Mouse (Mus musculus) liver, postnatal 0 days (tissue): ENCODE measurements at regions not wholly inside any gene's neighbourhood (a gene's known extent, or its start where the extent isn't known, plus 50 kb on each side); places are given as distances from the start of the nearest gene placed in this dataset.

ENCODE experiments used
- ATAC-seq: fragments of 200-750 bp; cut with Nextera tagmentation; 2 replicates; pipeline ENCODE4 v1.8.0; 2017; ENCODE audit warnings: mild to moderate bottlenecking, moderate library complexity
- DNase-seq: peaks from one replicate; pipeline ENCODE4 v3.0.0-alpha.2; 2016
- H3K27ac ChIP-seq: fragments of 300-500 bp; sonication (generic); 2 replicates; pipeline ENCODE4 v1.5.1; 2014; ENCODE audit warnings: antibody characterized with exemption, moderate library complexity, mild to moderate bottlenecking, low read depth
- H3K27me3 ChIP-seq: fragments of 300-500 bp; sonication (generic); 2 replicates; pipeline ENCODE4 v1.6.1; 2014; ENCODE audit warnings: low read length, control low read depth, mixed read lengths; ENCODE audit not compliant: insufficient read depth
- H3K36me3 ChIP-seq: fragments of 300-500 bp; sonication (generic); replicated peaks from 2 replicates; pipeline ENCODE4 v1.6.1; 2014; ENCODE audit warnings: mild to moderate bottlenecking, control low read depth, low read length, moderate library complexity, mixed read lengths; ENCODE audit not compliant: insufficient read depth
- H3K4me1 ChIP-seq: fragments of 300-500 bp; sonication (generic); 2 replicates; pipeline ENCODE4 v1.6.1; 2014; ENCODE audit warnings: antibody characterized with exemption, mild to moderate bottlenecking, control low read depth; ENCODE audit not compliant: insufficient read depth
- H3K4me2 ChIP-seq: fragments of 300-500 bp; sonication (generic); 2 replicates; pipeline ENCODE4 v1.6.1; 2014; ENCODE audit warnings: low read depth, mild to moderate bottlenecking, low read length, moderate library complexity, mixed read lengths
- H3K4me3 ChIP-seq: fragments of 300-500 bp; sonication (generic); 2 replicates; pipeline ENCODE4 v1.5.1; 2014; ENCODE audit warnings: low read depth, low read length
- H3K9ac ChIP-seq: fragments of 300-500 bp; sonication (generic); replicated peaks from 2 replicates; pipeline ENCODE4 v1.6.1; 2014; ENCODE audit warnings: mild to moderate bottlenecking, moderate library complexity
- H3K9me3 ChIP-seq: fragments of 300-500 bp; sonication (generic); 2 replicates; pipeline ENCODE4 v1.6.1; 2016; ENCODE audit warnings: mild to moderate bottlenecking, control low read depth, low read length, mixed read lengths
- CTCF ChIP-seq: sonication (generic); IDR thresholded peaks from 2 replicates; pipeline ENCODE4 v1.5.1; 2016; ENCODE audit warnings: antibody characterized with exemption, low read depth
- EP300 ChIP-seq: IDR thresholded peaks from 2 replicates; pipeline ENCODE4 v1.6.1; 2016; ENCODE audit warnings: antibody characterized with exemption, low read depth, mild to moderate bottlenecking
- WGBS: fragments of 180-500 bp; shearing (Covaris S2); extraction: QIAGEN DNeasy Blood & Tissue Kit; methylation state at CpG from one replicate; pipeline ENCODE4 v1.1.7; 2014; ENCODE audit not compliant: insufficient replicate concordance; 5-methylcytosine and 5-hydroxymethylcytosine counted together

DNA sequence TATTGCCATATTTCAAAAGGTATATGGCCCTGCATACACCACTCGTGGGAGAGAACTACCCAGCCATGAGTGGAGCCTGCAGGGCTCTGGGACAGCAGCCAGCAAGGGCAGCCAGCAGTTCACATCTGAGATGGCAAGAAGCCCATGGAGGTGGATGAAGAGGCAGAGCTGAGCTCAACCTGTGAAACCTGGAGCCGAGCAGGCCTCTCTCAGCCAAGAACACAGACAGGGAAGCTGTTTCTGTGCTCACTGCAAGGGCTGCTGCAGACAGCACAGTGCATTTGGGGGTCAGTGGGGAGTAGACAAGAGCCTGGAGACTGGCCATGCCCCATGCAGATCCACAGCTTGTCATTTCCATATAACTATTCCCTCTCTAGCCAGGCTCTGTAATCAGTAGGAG, 173.4 kb downstream of the Rab28 start:
- 53% methylated on average over 2 of the region's 2 CpGs for WGBS
- Histone ChIP-seq H3K9me3 (no peaks in the 10 kb centered on the region), H3K9ac (no peak overlapping the region), H3K36me3 (no peaks in the 10 kb centered on the region), H3K4me1 (no peaks in the 10 kb centered on the region), H3K4me2 (no peak overlapping the region), H3K4me3 (no peak overlapping the region), H3K27me3 (no peaks in the 10 kb centered on the region), H3K27ac (no peak overlapping the region)
- ATAC-seq = no peak
- DNase-seq = no peak
- no peak for TF ChIP-seq EP300
- no peak for TF ChIP-seq CTCF
